Mouse (Mus musculus) MEL (cell line): ENCODE measurements around the gene Nup37.

ENCODE experiments used
- BHLHE40 ChIP-seq: IDR thresholded peaks from 2 replicates; pipeline ENCODE4 v1.6.1; 2012; ENCODE audit warnings: low read depth, mild to moderate bottlenecking, inconsistent platforms, low read length, improper control_type of control experiment, borderline replicate concordance
- CTCF ChIP-seq, 3 experiments: IDR thresholded peaks in 2 of 3; conservative IDR thresholded peaks in 1 of 3; 2 replicates each; pipeline ENCODE4 v1.5.1; 2011 to 2012; ENCODE audit warnings: low read length in 3 of 3, low read depth in 2 of 3, mild to moderate bottlenecking in 2 of 3, improper control_type of control experiment in 1 of 3, inconsistent platforms in 1 of 3, mixed read lengths in 1 of 3, moderate library complexity in 1 of 3; ENCODE audit not compliant: control insufficient read depth in 1 of 3, insufficient read depth in 1 of 3, poor library complexity in 1 of 3, severe bottlenecking in 1 of 3
- ETS1 ChIP-seq: IDR thresholded peaks from 2 replicates; pipeline ENCODE4 v1.6.1; 2012; ENCODE audit warnings: low read depth, mild to moderate bottlenecking, inconsistent platforms, low read length, improper control_type of control experiment, moderate library complexity
- JUND ChIP-seq: IDR thresholded peaks from 2 replicates; pipeline ENCODE4 v1.6.1; 2011; ENCODE audit warnings: low read depth, mild to moderate bottlenecking, improper control_type of control experiment, low read length
- MEF2A ChIP-seq: IDR thresholded peaks from 2 replicates; pipeline ENCODE4 v1.6.1; 2014; ENCODE audit warnings: low read depth, mild to moderate bottlenecking, inconsistent platforms, low read length, improper control_type of control experiment; ENCODE audit not compliant: poor library complexity, insufficient replicate concordance, severe bottlenecking; ENCODE audit errors: extremely low read depth
- MYC ChIP-seq: IDR thresholded peaks from 2 replicates; pipeline ENCODE4 v1.6.1; 2011; ENCODE audit warnings: low read depth, mild to moderate bottlenecking, low read length, improper control_type of control experiment, moderate library complexity
- POLR2A ChIP-seq, 2 experiments: IDR thresholded peaks; 2 replicates each; pipeline ENCODE4 v1.6.1; 2011 to 2012; ENCODE audit warnings: low read length in 2 of 2, mild to moderate bottlenecking in 2 of 2, control low read depth in 1 of 2, improper control_type of control experiment in 1 of 2, low read depth in 1 of 2, moderate library complexity in 1 of 2; ENCODE audit not compliant: control insufficient read depth in 1 of 2, insufficient read depth in 1 of 2, poor library complexity in 1 of 2
- POLR2AphosphoS2 ChIP-seq: IDR thresholded peaks from 2 replicates; pipeline ENCODE4 v1.6.1; 2011; ENCODE audit warnings: low read length, improper control_type of control experiment
- POLR2AphosphoS5 ChIP-seq: IDR thresholded peaks from 2 replicates; pipeline ENCODE4 v1.6.1; 2012; ENCODE audit warnings: low read depth, borderline replicate concordance, mild to moderate bottlenecking, inconsistent platforms, low read length, moderate library complexity, mixed read lengths
- TAL1 ChIP-seq: IDR thresholded peaks from 2 replicates; pipeline ENCODE4 v1.6.1; 2012; ENCODE audit warnings: mild to moderate bottlenecking, inconsistent platforms, low read length, moderate library complexity, mixed read lengths
- UBTF ChIP-seq: IDR thresholded peaks from 2 replicates; pipeline ENCODE4 v1.6.1; 2012; ENCODE audit warnings: low read depth, mild to moderate bottlenecking, inconsistent platforms, low read length, improper control_type of control experiment, moderate library complexity, borderline replicate concordance; ENCODE audit not compliant: insufficient read depth
- ZNF384 ChIP-seq: IDR thresholded peaks from 2 replicates; pipeline ENCODE4 v1.6.1; 2012; ENCODE audit warnings: low read depth, mild to moderate bottlenecking, inconsistent platforms, low read length, improper control_type of control experiment

GRCm38 (mm10) chr10:88214800-88215514, 68.2 kb downstream of the Nup37 start:
- TF ChIP-seq TAL1 (no peak), BHLHE40 (no peak), UBTF (no peak), JUND (no peak), POLR2AphosphoS5 (no peak), ZNF384 (no peak), CTCF (IDR thresholded peaks at IDR 0.05 in 2 of 3, conservative IDR thresholded peaks at IDR 0.05 in 1 of 3; ENCODE audit: control insufficient read depth in 1 of 3, insufficient read depth in 1 of 3, low read depth in 2 of 3, low read length in 3 of 3, poor library complexity in 1 of 3, severe bottlenecking in 1 of 3) (no peak), MEF2A (no peak), POLR2A (IDR thresholded peaks at IDR 0.05; ENCODE audit: control insufficient read depth in 1 of 2, insufficient read depth in 1 of 2, low read depth in 1 of 2, low read length in 2 of 2, poor library complexity in 1 of 2) (no peak), POLR2AphosphoS2 (no peak), ETS1 (no peak), MYC (no peak)
